Mouse (Mus musculus): ENCODE results near the gene Rfx7. TPM values are rescaled to one million over a fixed set of nuclear protein-coding genes. Genes with fewer than 3 reads are reported as not detected.

Gene Rfx7
- polyA plus RNA-seq, 1 experiment from 2014 or later: 16.8 TPM

GRCm38 (mm10) chr9:72652961-72653360, 120.9 kb downstream of the Rfx7 start:
- Histone ChIP-seq H3K36me3 (replicated peaks) (no peaks in the 10 kb centered on the region), H3K4me3 (0 out of 2 replicates have a peak overlapping the region, but pooled peaks have one; percentile 10), H3K4me1 (peaks cover 51% of the 10 kb centered on the region), H3K27me3 (ENCODE audit: poor library complexity, severe bottlenecking) (no peaks in the 10 kb centered on the region), H3K9me3 (no peaks in the 10 kb centered on the region), H3K27ac (peak overlapping the region; percentile 85)
- 12% methylated on average over 8 of the region's 8 CpGs for WGBS
- DNase-seq (ENCODE audit: extremely low spot score, low spot score): no peak

DNA sequence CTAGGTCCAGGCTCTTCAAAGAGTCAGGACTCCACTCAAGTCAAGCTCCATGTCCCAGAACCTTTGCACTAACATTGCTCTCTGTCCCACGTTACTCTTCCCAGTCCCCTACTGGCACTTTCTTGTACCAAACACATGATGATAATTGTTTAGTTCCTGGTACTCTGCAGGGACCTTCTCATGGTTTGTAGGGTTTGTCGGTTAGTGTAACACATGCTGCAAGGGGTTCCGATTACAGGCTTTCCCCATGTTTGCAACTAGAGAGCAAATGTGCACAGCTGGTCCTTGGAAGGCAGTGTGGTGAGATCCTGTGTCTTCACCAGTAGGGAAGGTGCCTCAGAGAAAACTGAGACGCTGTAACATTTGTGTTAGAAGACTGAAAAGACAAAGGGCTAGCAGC, 121.5 kb downstream of the Rfx7 start:
- Histone ChIP-seq H3K9me3 (no peaks in the 10 kb centered on the region), H3K36me3 (replicated peaks) (no peaks in the 10 kb centered on the region), H3K27me3 (ENCODE audit: poor library complexity, severe bottlenecking) (no peaks in the 10 kb centered on the region), H3K4me1 (peaks cover 52% of the 10 kb centered on the region), H3K27ac (peak overlapping the region; percentile 85), H3K4me3 (0 out of 2 replicates have a peak overlapping the region, but pooled peaks have one; percentile 10)
- DNase-seq (ENCODE audit: extremely low spot score, low spot score): no peak
- 63% methylated on average over 4 of the region's 4 CpGs for WGBS

DNA sequence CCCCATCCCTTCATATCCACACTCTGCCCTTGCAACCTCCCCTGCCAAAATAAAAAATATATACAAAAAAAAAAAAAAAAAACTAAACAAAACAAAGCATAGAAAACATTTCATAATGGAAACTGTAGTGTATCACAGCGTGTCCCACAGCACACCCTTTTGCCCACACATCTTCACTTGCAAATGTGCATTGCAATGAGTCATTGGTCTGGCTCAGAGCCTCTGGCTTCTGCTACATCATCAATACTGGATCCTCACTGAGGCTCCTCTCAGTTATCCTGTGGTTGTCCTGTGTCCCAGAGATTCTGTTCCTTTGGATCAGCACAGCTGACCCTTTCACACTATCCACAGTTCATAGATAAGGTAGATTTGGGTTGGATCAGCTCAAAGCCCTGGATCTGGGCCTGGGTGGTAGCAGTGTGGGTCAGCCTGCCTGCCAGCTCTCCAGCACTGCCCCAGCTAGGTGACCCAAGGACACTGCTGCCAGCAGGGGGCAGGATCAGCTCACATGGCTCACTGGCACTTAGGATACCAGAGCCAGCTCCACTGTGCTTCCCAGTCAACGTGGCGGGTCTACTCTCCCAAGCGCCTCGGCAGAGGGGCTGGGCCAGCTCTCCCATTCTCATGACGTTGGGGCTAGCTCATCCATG, 122.7 kb downstream of the Rfx7 start:
- no peaks in the 10 kb centered on the region for H3K36me3 ChIP-seq (replicated peaks)
- no peaks in the 10 kb centered on the region for H3K27me3 ChIP-seq (ENCODE audit: poor library complexity, severe bottlenecking)
- DNase-seq (ENCODE audit: extremely low spot score, low spot score): no peak
- H3K4me1 ChIP-seq: peaks cover 57% of the 10 kb centered on the region
- WGBS: 75% methylated on average over 6 of the region's 6 CpGs
- no peak overlapping the region for H3K4me3 ChIP-seq
- H3K27ac ChIP-seq: peak overlapping the region; percentile 74
- H3K9me3 ChIP-seq: no peaks in the 10 kb centered on the region

DNA sequence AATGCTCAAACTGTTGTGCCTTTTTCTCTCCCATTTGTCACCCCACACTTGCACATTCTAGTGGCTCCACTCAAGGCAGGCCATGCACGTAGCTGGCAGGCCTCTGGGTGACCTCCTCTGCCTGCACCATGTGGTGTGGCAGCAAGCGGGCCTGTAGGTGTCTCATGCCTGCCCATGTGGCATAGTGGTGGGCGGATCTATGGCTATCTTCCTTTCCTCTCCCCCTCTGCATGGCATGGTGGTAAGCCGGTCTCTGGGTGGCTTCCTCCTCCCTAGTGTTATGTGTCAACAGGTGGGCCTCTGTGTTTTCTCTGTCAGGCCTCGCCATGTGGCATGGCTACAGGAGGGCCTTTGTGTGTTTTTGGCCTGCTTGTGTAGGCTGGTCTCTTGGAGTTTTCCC, 123.6 kb downstream of the Rfx7 start:
- Histone ChIP-seq H3K4me3 (no peak overlapping the region), H3K27me3 (ENCODE audit: poor library complexity, severe bottlenecking) (no peaks in the 10 kb centered on the region), H3K4me1 (peaks cover 64% of the 10 kb centered on the region), H3K36me3 (replicated peaks) (no peaks in the 10 kb centered on the region), H3K27ac (peak overlapping the region; percentile 74), H3K9me3 (no peaks in the 10 kb centered on the region)
- DNase-seq (ENCODE audit: extremely low spot score, low spot score): no peak
- WGBS: 87% methylated on average over 5 of the region's 5 CpGs

DNA sequence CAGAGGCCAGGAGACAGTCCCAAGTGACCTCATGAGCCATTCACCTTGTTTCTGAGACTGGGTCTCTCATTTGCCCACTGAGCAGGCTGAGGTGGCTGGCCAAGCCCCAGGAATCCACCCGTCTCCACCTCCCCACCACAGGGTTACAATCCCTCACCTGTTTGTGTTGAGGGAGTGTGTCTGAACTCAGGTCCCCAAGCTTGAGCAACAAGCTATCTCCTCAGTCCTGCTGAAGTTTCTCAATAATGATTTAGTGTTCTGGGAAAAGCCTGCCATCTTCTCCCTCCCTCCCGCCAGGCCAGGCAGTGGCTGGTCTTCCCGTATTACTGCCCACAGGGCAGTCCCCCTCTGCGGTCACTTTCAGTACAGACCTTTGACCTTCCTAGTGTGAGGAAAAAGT, 124.5 kb downstream of the Rfx7 start:
- Histone ChIP-seq H3K9me3 (no peaks in the 10 kb centered on the region), H3K4me1 (peaks cover 73% of the 10 kb centered on the region), H3K4me3 (no peak overlapping the region), H3K27me3 (ENCODE audit: poor library complexity, severe bottlenecking) (no peaks in the 10 kb centered on the region), H3K36me3 (replicated peaks) (no peaks in the 10 kb centered on the region), H3K27ac (peak overlapping the region; percentile 74)
- no peak for DNase-seq (ENCODE audit: extremely low spot score, low spot score)
- WGBS: 13% methylated on average over 4 of the region's 4 CpGs

DNA sequence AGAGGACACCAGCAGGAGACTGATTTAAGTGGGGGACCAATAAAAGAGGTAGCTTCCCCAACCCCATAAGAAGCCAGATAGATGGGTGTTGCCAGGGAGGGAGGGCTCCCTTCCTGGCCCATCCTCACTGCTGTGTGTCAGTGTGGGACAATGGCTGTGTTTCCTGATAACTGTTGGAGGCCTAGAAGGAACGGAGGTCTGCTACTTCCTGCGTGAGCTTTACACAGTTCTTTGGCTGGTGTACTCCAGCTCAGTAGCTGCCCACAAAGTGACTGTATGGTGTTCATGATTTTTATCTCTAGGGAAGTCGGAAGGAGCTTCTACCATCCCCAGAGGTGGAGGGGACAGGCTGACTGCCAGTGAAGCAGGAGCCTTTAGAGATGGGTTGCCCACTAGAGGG, 124.9 kb downstream of the Rfx7 start:
- WGBS: 17% methylated on average over 3 of the region's 3 CpGs
- no peaks in the 10 kb centered on the region for H3K9me3 ChIP-seq
- no peaks in the 10 kb centered on the region for H3K36me3 ChIP-seq (replicated peaks)
- no peaks in the 10 kb centered on the region for H3K27me3 ChIP-seq (ENCODE audit: poor library complexity, severe bottlenecking)
- H3K27ac ChIP-seq: peak overlapping the region; percentile 74
- H3K4me3 ChIP-seq: no peak overlapping the region
- no peak for DNase-seq (ENCODE audit: extremely low spot score, low spot score)
- peaks cover 77% of the 10 kb centered on the region for H3K4me1 ChIP-seq

DNA sequence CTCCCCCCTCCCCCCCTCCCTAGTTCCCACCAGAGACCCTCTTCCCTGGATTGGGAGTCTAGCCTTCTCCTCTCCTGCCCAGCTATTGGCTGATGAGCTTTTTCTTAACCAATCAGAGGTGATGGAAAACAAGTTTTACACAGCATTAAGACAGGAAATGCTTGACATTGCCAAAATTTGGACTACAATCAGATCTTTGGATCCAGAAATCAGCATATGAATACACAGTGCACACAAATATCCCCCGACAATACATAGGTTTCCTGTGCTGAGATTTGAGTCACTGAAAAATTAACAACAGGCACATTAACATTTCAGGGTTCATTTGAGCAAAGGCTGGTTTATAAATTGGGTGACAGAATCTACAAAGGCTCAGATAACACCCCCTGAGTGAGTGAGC, 125.7 kb downstream of the Rfx7 start:
- Histone ChIP-seq H3K4me3 (no peak overlapping the region), H3K4me1 (peaks cover 74% of the 10 kb centered on the region), H3K27ac (no peak overlapping the region), H3K36me3 (replicated peaks) (no peaks in the 10 kb centered on the region), H3K27me3 (ENCODE audit: poor library complexity, severe bottlenecking) (no peaks in the 10 kb centered on the region), H3K9me3 (no peaks in the 10 kb centered on the region)
- 91% methylated on average over 1 of the region's 1 CpGs for WGBS
- DNase-seq (ENCODE audit: extremely low spot score, low spot score): no peak

DNA sequence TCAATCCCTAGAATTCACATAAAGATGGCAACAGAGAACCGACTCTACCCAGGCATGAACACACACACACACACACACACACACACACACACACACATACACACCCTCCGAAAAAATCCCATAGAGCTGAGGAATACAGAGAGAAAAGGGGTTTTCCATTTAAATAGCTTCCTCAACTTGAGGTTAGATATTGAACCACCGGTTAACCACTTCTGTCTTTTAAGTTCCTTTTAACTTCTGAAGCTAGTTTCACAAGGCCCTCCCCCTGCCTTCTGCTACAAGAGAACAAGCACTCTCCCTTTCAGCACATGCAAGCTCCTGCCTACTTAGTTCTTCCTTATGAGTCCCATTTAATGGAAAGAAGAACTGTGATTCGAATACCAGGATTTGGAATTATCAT, 128.1 kb downstream of the Rfx7 start:
- Histone ChIP-seq H3K4me1 (peaks cover 73% of the 10 kb centered on the region), H3K27me3 (ENCODE audit: poor library complexity, severe bottlenecking) (no peaks in the 10 kb centered on the region), H3K4me3 (no peak overlapping the region), H3K9me3 (no peaks in the 10 kb centered on the region), H3K27ac (no peak overlapping the region), H3K36me3 (replicated peaks) (peaks cover 15% of the 10 kb centered on the region)
- DNase-seq (ENCODE audit: extremely low spot score, low spot score): no peak
- 76% methylated on average over 4 of the region's 4 CpGs for WGBS

- Histone ChIP-seq H3K27me3 (ENCODE audit: poor library complexity, severe bottlenecking) (no peaks in the 10 kb centered on the region), H3K4me1 (peaks cover 72% of the 10 kb centered on the region), H3K27ac (peak overlapping the region; percentile 99), H3K36me3 (replicated peaks) (peaks cover 23% of the 10 kb centered on the region), H3K9me3 (no peaks in the 10 kb centered on the region), H3K4me3 (peak overlapping the region; percentile 76; the same call in 1 of the 2 replicates)
- WGBS: 50% methylated on average over 1 of the region's 1 CpGs
- DNase-seq (ENCODE audit: extremely low spot score, low spot score): no peak
Observed at GRCm38 (mm10) chr9:72660911-72661310, 128.9 kb downstream of the Rfx7 start.

- DNase-seq (ENCODE audit: extremely low spot score, low spot score): no peak
- peaks cover 66% of the 10 kb centered on the region for H3K4me1 ChIP-seq
- under 1% methylated on average over 13 of the region's 13 CpGs for WGBS
Observed at GRCm38 (mm10) chr9:72661561-72661894, 129.5 kb downstream of the Rfx7 start.

DNA sequence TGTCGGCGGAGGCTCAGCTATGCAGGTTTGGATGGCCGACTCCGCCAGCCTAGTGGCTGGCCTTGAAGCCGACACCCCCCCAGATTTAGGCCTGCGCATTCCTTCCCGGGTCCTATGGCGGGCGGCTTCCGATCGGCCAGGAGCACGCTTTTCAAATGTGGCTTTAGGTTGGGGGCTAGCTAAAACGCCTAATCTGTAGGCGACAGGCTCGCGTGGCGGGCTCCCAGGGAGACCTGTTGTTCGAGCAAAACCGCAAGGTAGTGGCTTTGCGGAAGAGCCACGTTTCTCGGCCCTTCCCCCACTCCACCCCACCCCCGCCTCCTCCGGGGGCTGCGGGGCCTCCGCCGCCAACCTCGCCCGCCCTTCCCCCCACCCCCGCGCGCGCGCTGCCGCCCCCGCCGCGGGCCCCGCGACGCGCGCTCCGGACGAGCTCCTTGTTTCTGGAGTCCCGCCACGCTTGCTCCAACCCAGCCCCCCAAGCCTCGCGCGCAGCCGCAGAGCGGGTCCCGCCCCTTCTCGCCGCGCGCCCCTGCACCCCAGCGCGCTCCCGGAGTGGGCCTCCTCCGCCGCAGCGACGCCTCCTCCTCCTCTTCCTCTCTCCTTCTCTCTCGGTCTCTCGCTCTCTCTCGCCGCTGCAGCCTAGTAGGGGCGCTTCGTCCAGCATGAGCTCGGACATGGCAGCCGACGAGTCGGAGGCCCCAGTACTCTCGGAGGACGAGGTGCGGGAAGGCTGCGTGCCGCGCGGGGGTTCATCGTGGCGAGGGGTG, 130.0 kb downstream of the Rfx7 start, which contains the start of gene Nedd4:
Gene Nedd4, plus strand, starts transcription at position 452 of the 767 bp plus-strand sequence.
- Histone ChIP-seq H3K9me3 (no peaks in the 10 kb centered on the region), H3K36me3 (replicated peaks) (peaks cover 34% of the 10 kb centered on the region), H3K27ac (peak within 1 kb of the TSS; percentile 99), H3K27me3 (ENCODE audit: poor library complexity, severe bottlenecking) (no peaks in the 10 kb centered on the region), H3K4me1 (peaks cover 65% of the 10 kb centered on the region), H3K4me3 (peak within 1 kb of the TSS; percentile 76)
- peak; percentile 97 for DNase-seq (ENCODE audit: extremely low spot score, low spot score)
- WGBS: 0% methylated on average over 71 of the region's 83 CpGs

More at GRCm38 (mm10) chr9:72661561-72661894, 129.5 kb downstream of the Rfx7 start:
- peaks cover 28% of the 10 kb centered on the region for H3K36me3 ChIP-seq (replicated peaks)
- H3K27me3 ChIP-seq (ENCODE audit: poor library complexity, severe bottlenecking): no peaks in the 10 kb centered on the region
- peak overlapping the region; percentile 99 for H3K27ac ChIP-seq
- H3K4me3 ChIP-seq: peak overlapping the region; percentile 76
- H3K9me3 ChIP-seq: no peaks in the 10 kb centered on the region

- peak overlapping the region; percentile 76 for H3K4me3 ChIP-seq
- peaks cover 63% of the 10 kb centered on the region for H3K4me1 ChIP-seq
- H3K9me3 ChIP-seq: no peaks in the 10 kb centered on the region
- H3K36me3 ChIP-seq (replicated peaks): peaks cover 42% of the 10 kb centered on the region
- H3K27me3 ChIP-seq (ENCODE audit: poor library complexity, severe bottlenecking): no peaks in the 10 kb centered on the region
- H3K27ac ChIP-seq: peak overlapping the region; percentile 99
- under 1% methylated on average over 55 of the region's 55 CpGs for WGBS
- peak; percentile 85 for DNase-seq (ENCODE audit: extremely low spot score, low spot score)
Observed at GRCm38 (mm10) chr9:72662691-72663533, 130.9 kb downstream of the Rfx7 start.

Measured in forebrain, embryonic 10.5 days (tissue).